Mouse (Mus musculus) fibroblast of lung, adult 2 months (primary cell): ENCODE results near the gene Fhad1.

ENCODE experiments used
- DNase-seq: peaks from one replicate; pipeline ENCODE4 v3.0.0-alpha.2; 2011; ENCODE audit warnings: low read depth

Fhad1 gene

GRCm38 (mm10) chr4:141976163-141976562, 38.7 kb downstream of the Fhad1 start:
- DNase-seq: no peak

GRCm38 (mm10) chr4:141964575-141964974, 50.3 kb downstream of the Fhad1 start:
- no peak for DNase-seq

GRCm38 (mm10) chr4:141963907-141964306, 51.0 kb downstream of the Fhad1 start:
- DNase-seq: no peak

- no peak for DNase-seq
These were observed 51.8 kb downstream of the Fhad1 start for GRCm38 (mm10) chr4:141962811-141963685.

- no peak for DNase-seq
These were observed 54.8 kb downstream of the Fhad1 start for GRCm38 (mm10) chr4:141960037-141960436.

- no peak for DNase-seq
These were observed 55.3 kb downstream of the Fhad1 start for GRCm38 (mm10) chr4:141959615-141960014.

GRCm38 (mm10) chr4:141958614-141959375, 56.1 kb downstream of the Fhad1 start:
- DNase-seq: peak; percentile 53

- peak; percentile 61 for DNase-seq
These were observed 56.7 kb downstream of the Fhad1 start for GRCm38 (mm10) chr4:141958188-141958587.

GRCm38 (mm10) chr4:141957740-141958139, 57.1 kb downstream of the Fhad1 start:
- DNase-seq: no peak

GRCm38 (mm10) chr4:141956931-141957330, 58.0 kb downstream of the Fhad1 start:
- no peak for DNase-seq

- DNase-seq: no peak
These were observed 59.8 kb downstream of the Fhad1 start for GRCm38 (mm10) chr4:141954770-141955720.

- DNase-seq: no peak
These were observed 61.0 kb downstream of the Fhad1 start for GRCm38 (mm10) chr4:141953859-141954258.

- DNase-seq: no peak
These were observed 61.6 kb downstream of the Fhad1 start for GRCm38 (mm10) chr4:141953291-141953690.

GRCm38 (mm10) chr4:141952824-141953223, 62.1 kb downstream of the Fhad1 start:
- DNase-seq: no peak

- DNase-seq: peak; percentile 67
These were observed 62.8 kb downstream of the Fhad1 start for GRCm38 (mm10) chr4:141952114-141952513.

- no peak for DNase-seq
These were observed 65.4 kb downstream of the Fhad1 start for GRCm38 (mm10) chr4:141949436-141949835.

GRCm38 (mm10) chr4:141948822-141949221, 66.1 kb downstream of the Fhad1 start:
- DNase-seq: no peak

GRCm38 (mm10) chr4:141942403-141942802, 72.5 kb downstream of the Fhad1 start:
- no peak for DNase-seq

GRCm38 (mm10) chr4:141941289-141941688, 73.6 kb downstream of the Fhad1 start:
- DNase-seq: no peak

- no peak for DNase-seq
These were observed 76.3 kb downstream of the Fhad1 start for GRCm38 (mm10) chr4:141938535-141938934.

- no peak for DNase-seq
These were observed 81.9 kb downstream of the Fhad1 start for GRCm38 (mm10) chr4:141932785-141933574.
